Mouse (Mus musculus): Measurements from ENCODE around the gene Flnb.

GRCm38 (mm10) chr14:7919309-7919708 lies 101.6 kb downstream of the Flnb start:
- TF ChIP-seq CTCF (IDR thresholded peaks at IDR 0.05; ENCODE audit: low read depth, low read length) (no peak), POLR2A (IDR thresholded peaks at IDR 0.05; ENCODE audit: borderline replicate concordance, low read depth, low read length) (no peak)

Measured in bone marrow macrophage, adult 2 months (primary cell).